Mouse (Mus musculus): ENCODE measurements around the gene Atp8b5.

- TF ChIP-seq POLR2A (IDR thresholded peaks at IDR 0.05; ENCODE audit: borderline replicate concordance, low read depth, low read length) (no peak), CTCF (IDR thresholded peaks at IDR 0.05; ENCODE audit: low read depth, low read length) (no peak)
Observed at GRCm38 (mm10) chr4:43418973-43419656, 152.2 kb downstream of the Atp8b5 start.
